Mouse (Mus musculus): Measurements from ENCODE around the gene Sema4a. TPM values are rescaled to one million over a fixed set of nuclear protein-coding genes. Genes with fewer than 3 reads are reported as not detected.

The Sema4a gene
- polyA plus RNA-seq, 1 experiment from 2014 or later = 10.0 TPM

- H3K4me3 ChIP-seq (ENCODE audit: low read length) = no peak overlapping the region
- no peaks in the 10 kb centered on the region for H3K27me3 ChIP-seq (ENCODE audit: control insufficient read depth, insufficient read depth, low read length)
- H3K4me2 ChIP-seq (replicated peaks; ENCODE audit: low read depth, low read length) = no peak overlapping the region
- WGBS = 91% methylated on average over 8 of the region's 8 CpGs
- H3K36me3 ChIP-seq (ENCODE audit: control insufficient read depth, insufficient read depth, low read length) = no peaks in the 10 kb centered on the region
- H3K27ac ChIP-seq (ENCODE audit: low read depth, low read length) = no peak overlapping the region
- H3K4me1 ChIP-seq (ENCODE audit: control insufficient read depth, insufficient read depth, low read length) = peaks cover 12% of the 10 kb centered on the region; the same call in 1 of the 2 replicates
- no peak overlapping the region for H3K9ac ChIP-seq (ENCODE audit: low read depth, low read length)
- no peak for ATAC-seq (ENCODE audit: low FRiP score, low TSS enrichment)
- no peaks in the 10 kb centered on the region for H3K9me3 ChIP-seq (ENCODE audit: control insufficient read depth, low read length)
Measured at GRCm38 (mm10) chr3:88448443-88448842, 12.5 kb downstream of the Sema4a start.

DNA sequence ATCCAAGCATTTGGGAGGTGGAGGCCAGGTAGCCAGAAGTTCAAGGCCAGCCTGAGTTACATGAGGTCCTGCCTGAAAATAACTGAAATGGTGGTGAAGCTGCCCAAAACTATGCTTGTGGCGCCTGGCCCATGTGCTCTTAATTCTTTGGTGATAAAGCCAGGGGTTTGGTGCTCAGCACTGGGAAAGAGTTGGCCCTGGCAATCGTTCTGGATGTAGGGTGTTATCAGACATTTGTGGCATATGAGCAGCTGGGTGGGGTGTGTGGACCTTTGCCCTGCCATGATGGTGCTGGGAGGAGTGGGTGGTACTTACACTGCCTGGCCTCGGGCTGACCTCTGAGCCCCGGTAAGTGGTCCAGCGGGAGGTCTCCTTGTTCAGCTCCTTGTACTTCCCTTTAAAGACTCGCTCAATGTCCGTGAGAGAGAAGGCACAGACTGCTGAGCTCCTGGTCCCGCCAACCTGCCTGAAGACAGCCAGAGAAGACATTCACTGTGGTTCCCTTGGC is 13.3 kb downstream of the Sema4a start:
- Histone ChIP-seq H3K9me3 (ENCODE audit: control insufficient read depth, low read length) (no peaks in the 10 kb centered on the region), H3K36me3 (ENCODE audit: control insufficient read depth, insufficient read depth, low read length) (no peaks in the 10 kb centered on the region), H3K4me3 (ENCODE audit: low read length) (no peak overlapping the region), H3K9ac (ENCODE audit: low read depth, low read length) (no peak overlapping the region), H3K27ac (ENCODE audit: low read depth, low read length) (no peak overlapping the region), H3K4me1 (ENCODE audit: control insufficient read depth, insufficient read depth, low read length) (peaks cover 12% of the 10 kb centered on the region; the same call in 1 of the 2 replicates), H3K27me3 (ENCODE audit: control insufficient read depth, insufficient read depth, low read length) (no peaks in the 10 kb centered on the region), H3K4me2 (replicated peaks; ENCODE audit: low read depth, low read length) (no peak overlapping the region)
- 63% methylated on average over 8 of the region's 8 CpGs for WGBS
- no peak for ATAC-seq (ENCODE audit: low FRiP score, low TSS enrichment)

DNA sequence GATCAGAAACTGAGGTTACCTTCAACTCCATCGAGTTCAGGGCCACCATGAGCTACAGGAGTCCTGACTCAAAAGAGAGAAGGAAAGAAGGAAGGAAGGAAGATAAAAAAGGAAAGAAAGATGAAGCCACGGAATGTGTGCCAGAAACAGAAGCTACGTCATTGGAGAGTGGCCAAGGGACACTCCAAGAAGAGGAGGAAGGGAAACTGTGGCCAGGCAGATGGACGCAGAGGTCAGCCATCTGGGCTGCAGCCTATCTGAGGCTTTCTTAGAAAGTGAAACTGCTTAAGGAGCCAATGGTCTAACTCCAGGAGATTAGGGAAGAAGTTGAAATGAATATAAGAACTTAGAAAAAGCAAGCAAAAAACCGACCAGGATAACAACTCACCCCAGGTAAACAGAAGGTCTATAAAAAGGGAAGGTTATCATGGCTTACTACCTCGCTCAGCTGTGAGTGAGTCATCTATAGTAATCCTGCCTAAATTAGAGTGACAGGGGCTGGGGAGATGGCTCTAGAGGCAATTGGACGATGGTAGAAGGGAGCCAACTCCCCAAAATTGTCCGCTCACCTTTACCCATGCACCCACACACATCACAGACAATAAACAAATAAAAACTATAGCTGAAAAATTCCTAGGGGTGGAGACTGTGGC is 14.4 kb downstream of the Sema4a start:
- no peaks in the 10 kb centered on the region for H3K9me3 ChIP-seq (ENCODE audit: control insufficient read depth, low read length)
- no peak for ATAC-seq (ENCODE audit: low FRiP score, low TSS enrichment)
- no peaks in the 10 kb centered on the region for H3K27me3 ChIP-seq (ENCODE audit: control insufficient read depth, insufficient read depth, low read length)
- no peaks in the 10 kb centered on the region for H3K36me3 ChIP-seq (ENCODE audit: control insufficient read depth, insufficient read depth, low read length)
- no peak overlapping the region for H3K4me2 ChIP-seq (replicated peaks; ENCODE audit: low read depth, low read length)
- H3K4me3 ChIP-seq (ENCODE audit: low read length) = no peak overlapping the region
- H3K4me1 ChIP-seq (ENCODE audit: control insufficient read depth, insufficient read depth, low read length) = peaks cover 12% of the 10 kb centered on the region; the same call in 1 of the 2 replicates
- no peak overlapping the region for H3K9ac ChIP-seq (ENCODE audit: low read depth, low read length)
- WGBS = 71% methylated on average over 8 of the region's 8 CpGs
- H3K27ac ChIP-seq (ENCODE audit: low read depth, low read length) = no peak overlapping the region

GRCm38 (mm10) chr3:88442888-88443287 is 18.1 kb downstream of the Sema4a start:
- H3K4me1 ChIP-seq (ENCODE audit: control insufficient read depth, insufficient read depth, low read length) = peaks cover 6% of the 10 kb centered on the region; the same call in 1 of the 2 replicates
- H3K4me3 ChIP-seq (ENCODE audit: low read length) = no peak overlapping the region
- H3K27me3 ChIP-seq (ENCODE audit: control insufficient read depth, insufficient read depth, low read length) = no peaks in the 10 kb centered on the region
- H3K9ac ChIP-seq (ENCODE audit: low read depth, low read length) = no peak overlapping the region
- H3K36me3 ChIP-seq (ENCODE audit: control insufficient read depth, insufficient read depth, low read length) = no peaks in the 10 kb centered on the region
- WGBS = 76% methylated on average over 7 of the region's 7 CpGs
- H3K9me3 ChIP-seq (ENCODE audit: control insufficient read depth, low read length) = no peaks in the 10 kb centered on the region
- no peak for ATAC-seq (ENCODE audit: low FRiP score, low TSS enrichment)
- no peak overlapping the region for H3K27ac ChIP-seq (ENCODE audit: low read depth, low read length)
- H3K4me2 ChIP-seq (replicated peaks; ENCODE audit: low read depth, low read length) = no peak overlapping the region

- H3K9me3 ChIP-seq (ENCODE audit: control insufficient read depth, low read length) = no peaks in the 10 kb centered on the region
- no peak overlapping the region for H3K4me2 ChIP-seq (replicated peaks; ENCODE audit: low read depth, low read length)
- 82% methylated on average over 12 of the region's 12 CpGs for WGBS
- H3K4me3 ChIP-seq (ENCODE audit: low read length) = no peak overlapping the region
- H3K36me3 ChIP-seq (ENCODE audit: control insufficient read depth, insufficient read depth, low read length) = no peaks in the 10 kb centered on the region
- ATAC-seq (ENCODE audit: low FRiP score, low TSS enrichment) = no peak
- no peaks in the 10 kb centered on the region for H3K27me3 ChIP-seq (ENCODE audit: control insufficient read depth, insufficient read depth, low read length)
- H3K9ac ChIP-seq (ENCODE audit: low read depth, low read length) = no peak overlapping the region
- H3K4me1 ChIP-seq (ENCODE audit: control insufficient read depth, insufficient read depth, low read length) = peaks cover 10% of the 10 kb centered on the region
- H3K27ac ChIP-seq (ENCODE audit: low read depth, low read length) = no peak overlapping the region
Measured at GRCm38 (mm10) chr3:88442488-88442887, 18.5 kb downstream of the Sema4a start.

DNA sequence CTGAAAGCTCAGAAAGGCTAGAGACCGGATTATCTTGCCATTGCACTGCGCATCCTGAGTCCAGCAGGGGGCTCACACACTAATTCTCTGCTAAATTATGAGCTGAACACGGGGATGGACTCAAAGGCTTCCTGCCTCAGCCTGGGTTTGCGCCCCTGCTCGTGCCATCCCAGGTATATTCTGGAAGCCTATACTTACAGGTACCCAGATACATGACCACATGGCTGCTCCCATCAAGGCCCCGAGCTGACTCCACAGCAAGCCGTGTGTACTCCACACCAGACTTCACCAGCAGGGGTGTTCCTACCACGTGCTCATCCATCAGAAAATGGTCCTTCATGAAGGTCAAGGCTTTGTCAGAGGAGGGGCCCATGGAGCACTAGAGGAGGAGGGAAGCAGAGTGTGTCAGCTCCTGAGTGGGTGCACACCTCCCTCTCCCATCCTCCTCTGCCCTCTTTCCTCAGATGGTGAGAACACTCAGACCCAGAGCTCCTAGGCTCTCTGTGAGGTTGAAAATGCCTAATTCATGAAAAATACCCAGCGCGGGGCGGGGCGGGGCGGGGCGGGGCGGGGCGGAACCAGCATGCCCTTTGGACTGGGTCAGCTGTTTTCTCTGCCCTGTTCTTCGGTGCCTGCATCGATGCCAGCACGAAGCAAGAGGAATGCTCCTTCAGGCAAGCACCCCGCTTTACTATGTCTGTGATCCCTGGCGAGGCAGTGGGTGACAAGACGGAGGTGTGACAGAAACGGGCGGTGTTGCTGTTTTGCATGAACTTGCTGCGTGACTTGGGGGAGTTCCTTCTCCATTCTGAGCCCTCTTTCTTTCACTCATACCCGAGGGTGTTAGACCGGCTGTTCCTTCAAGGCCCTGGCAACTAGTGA is 20.2 kb downstream of the Sema4a start:
- WGBS = 16% methylated on average over 27 of the region's 27 CpGs
- H3K36me3 ChIP-seq (ENCODE audit: control insufficient read depth, insufficient read depth, low read length) = no peaks in the 10 kb centered on the region
- peak overlapping the region; percentile 18; the same call in 1 of the 2 replicates for H3K4me3 ChIP-seq (ENCODE audit: low read length)
- no peak overlapping the region for H3K27ac ChIP-seq (ENCODE audit: low read depth, low read length)
- peaks cover 16% of the 10 kb centered on the region for H3K4me1 ChIP-seq (ENCODE audit: control insufficient read depth, insufficient read depth, low read length)
- ATAC-seq (ENCODE audit: low FRiP score, low TSS enrichment) = no peak
- H3K9ac ChIP-seq (ENCODE audit: low read depth, low read length) = peak overlapping the region; percentile 8; the same call in 1 of the 2 replicates
- no peaks in the 10 kb centered on the region for H3K9me3 ChIP-seq (ENCODE audit: control insufficient read depth, low read length)
- peak overlapping the region; percentile 11 for H3K4me2 ChIP-seq (replicated peaks; ENCODE audit: low read depth, low read length)
- no peaks in the 10 kb centered on the region for H3K27me3 ChIP-seq (ENCODE audit: control insufficient read depth, insufficient read depth, low read length)

- Histone ChIP-seq H3K4me1 (ENCODE audit: control insufficient read depth, insufficient read depth, low read length) (peaks cover 16% of the 10 kb centered on the region), H3K4me2 (replicated peaks; ENCODE audit: low read depth, low read length) (no peak overlapping the region), H3K9ac (ENCODE audit: low read depth, low read length) (no peak overlapping the region), H3K4me3 (ENCODE audit: low read length) (no peak overlapping the region), H3K36me3 (ENCODE audit: control insufficient read depth, insufficient read depth, low read length) (no peaks in the 10 kb centered on the region), H3K9me3 (ENCODE audit: control insufficient read depth, low read length) (no peaks in the 10 kb centered on the region), H3K27me3 (ENCODE audit: control insufficient read depth, insufficient read depth, low read length) (no peaks in the 10 kb centered on the region), H3K27ac (ENCODE audit: low read depth, low read length) (no peak overlapping the region)
- WGBS = 60% methylated on average over 4 of the region's 4 CpGs
- no peak for ATAC-seq (ENCODE audit: low FRiP score, low TSS enrichment)
Measured at GRCm38 (mm10) chr3:88439582-88439981, 21.4 kb downstream of the Sema4a start.

GRCm38 (mm10) chr3:88437454-88437853 is 23.5 kb downstream of the Sema4a start:
- peak overlapping the region; percentile 68 for H3K27ac ChIP-seq (ENCODE audit: low read depth, low read length)
- 58% methylated on average over 10 of the region's 10 CpGs for WGBS
- peaks cover 16% of the 10 kb centered on the region for H3K4me1 ChIP-seq (ENCODE audit: control insufficient read depth, insufficient read depth, low read length)
- ATAC-seq (ENCODE audit: low FRiP score, low TSS enrichment) = 0 out of 2 replicates have a peak, but pooled peaks have one; percentile 11
- H3K4me2 ChIP-seq (replicated peaks; ENCODE audit: low read depth, low read length) = peak overlapping the region; percentile 42
- H3K9me3 ChIP-seq (ENCODE audit: control insufficient read depth, low read length) = no peaks in the 10 kb centered on the region
- H3K27me3 ChIP-seq (ENCODE audit: control insufficient read depth, insufficient read depth, low read length) = no peaks in the 10 kb centered on the region
- peak overlapping the region; percentile 26 for H3K4me3 ChIP-seq (ENCODE audit: low read length)
- H3K36me3 ChIP-seq (ENCODE audit: control insufficient read depth, insufficient read depth, low read length) = no peaks in the 10 kb centered on the region
- H3K9ac ChIP-seq (ENCODE audit: low read depth, low read length) = peak overlapping the region; percentile 37; the same call in 1 of the 2 replicates
